ENCODE assay signal across 11 mouse cellular contexts in the genomic region with DNA sequence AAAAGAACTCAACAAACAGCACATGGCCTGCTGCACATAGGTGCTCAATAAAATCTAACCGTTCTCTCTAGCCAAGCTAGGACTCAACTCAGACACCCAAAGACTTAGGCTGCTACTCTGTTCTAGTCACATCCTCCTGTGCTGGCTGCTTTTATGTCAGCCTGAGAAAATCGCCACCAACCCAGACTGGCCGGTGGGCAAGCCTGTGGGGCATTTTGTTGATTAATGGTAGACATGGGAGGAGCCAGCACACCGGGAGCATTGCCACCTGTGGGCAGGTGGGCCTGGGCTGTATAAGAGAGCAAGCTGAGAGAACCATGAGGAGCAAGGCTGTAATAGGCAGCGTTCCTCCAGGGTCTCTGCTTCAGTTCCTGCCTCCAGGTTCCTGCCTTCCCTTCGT. TPM values are rescaled to one million over a fixed set of nuclear protein-coding genes. Genes with fewer than 3 reads are reported as not detected.
A peak's percentile ranks its signal among the peaks of the same experiment; 100 is the strongest.
DNase-seq lines count a peak whose midpoint lies in the region; ATAC-seq and TF ChIP-seq lines count a peak whose summit lies in the region.
"Had no signal": no experiment of that assay in that cellular context is flagged by ENCODE, and none has a peak within 500 bp of the region (broad histone marks: within the 10 kb centered on the region; RNA-seq: fewer than 3 reads in every experiment).

No protein-coding gene starts in this region.

- no peak for DNase-seq in heart, adult 2 months
- no peak for DNase-seq in heart, adult 18-20 months
- DNase-seq in lung, postnatal 14 days, result no peak
- no peak for DNase-seq in left cerebral cortex, adult 11 months (ENCODE audit: low spot score)
- DNase-seq in left cerebral cortex, adult 18-20 months (ENCODE audit: low spot score in 2 of 2), result no peak
- DNase-seq: embryo, embryonic 11 days; lung, adult 2 months had no signal

- WGBS in heart, adult 2 months, result 68% methylated on average over 6 of the region's 6 CpGs
- 68% methylated on average over 6 of the region's 6 CpGs for WGBS in lung, embryonic 16.5 days
- 68% methylated on average over 6 of the region's 6 CpGs for WGBS in intestine, embryonic 15.5 days
- 71% methylated on average over 6 of the region's 6 CpGs for WGBS in stomach, embryonic 14.5 days

- H3K79me2 ChIP-seq in heart, adult 2 months (replicated peaks; ENCODE audit: control insufficient read depth, insufficient read depth, low read length), result peaks cover 28% of the 10 kb centered on the region

- H3K4me1 ChIP-seq in heart, adult 2 months (ENCODE audit: control insufficient read depth, insufficient read depth, low read length), result peaks cover 61% of the 10 kb centered on the region
- H3K4me1 ChIP-seq in lung, embryonic 16.5 days (replicated peaks; ENCODE audit: control insufficient read depth, insufficient read depth, low read length), result peaks cover 96% of the 10 kb centered on the region
- peaks cover 79% of the 10 kb centered on the region for H3K4me1 ChIP-seq in intestine, embryonic 15.5 days (replicated peaks)
- peaks cover 84% of the 10 kb centered on the region for H3K4me1 ChIP-seq in stomach, embryonic 14.5 days (ENCODE audit: control insufficient read depth, insufficient read depth, low read length)

- TF ChIP-seq POLR2A in heart, adult 2 months (IDR thresholded peaks at IDR 0.05; ENCODE audit: insufficient read depth, low read depth, low read length), result no peak

- intact Hi-C loops in heart, adult 2 months (cut with DNase I), result loop anchor here (2.0 kb wide), 1 partner anchor 13 kb away; no protein-coding TSS in a partner anchor

- H3K9me3 ChIP-seq in lung, embryonic 16.5 days (ENCODE audit: control insufficient read depth, low read length), result no peaks in the 10 kb centered on the region
- no peaks in the 10 kb centered on the region for H3K9me3 ChIP-seq in intestine, embryonic 15.5 days
- no peaks in the 10 kb centered on the region for H3K9me3 ChIP-seq in stomach, embryonic 14.5 days (ENCODE audit: control insufficient read depth, low read depth, low read length)
- H3K9me3 ChIP-seq: forebrain, embryonic 15.5 days had no signal

- H3K9ac ChIP-seq in heart, adult 2 months (ENCODE audit: low read depth, low read length), result peak overlapping the region; percentile 5; the same call in 1 of the 2 replicates
- H3K9ac ChIP-seq in lung, embryonic 16.5 days (ENCODE audit: low read length), result no peak overlapping the region
- 0 out of 2 replicates have a peak overlapping the region, but pooled peaks have one; percentile 5 for H3K9ac ChIP-seq in intestine, embryonic 15.5 days
- no peak overlapping the region for H3K9ac ChIP-seq in stomach, embryonic 14.5 days (replicated peaks; ENCODE audit: low read depth, low read length)
- H3K9ac ChIP-seq: forebrain, embryonic 15.5 days had no signal

- no peak for ATAC-seq in lung, embryonic 16.5 days (ENCODE audit: low read depth)
- no peak for ATAC-seq in intestine, embryonic 15.5 days
- ATAC-seq in stomach, embryonic 14.5 days (ENCODE audit: insufficient number of reproducible peaks, insufficient read depth, low FRiP score, low read depth), result no peak
- ATAC-seq: forebrain, embryonic 15.5 days had no signal

- no peak for TF ChIP-seq EP300 in heart, adult 2 months (IDR thresholded peaks at IDR 0.05; ENCODE audit: insufficient read depth, low read depth, low read length)

- H3K36me3 ChIP-seq in heart, adult 2 months (ENCODE audit: control insufficient read depth, insufficient read depth, low read length), result peaks cover 45% of the 10 kb centered on the region
- no peaks in the 10 kb centered on the region for H3K36me3 ChIP-seq in lung, embryonic 16.5 days (ENCODE audit: control insufficient read depth, insufficient read depth, low read length)
- peaks cover 8% of the 10 kb centered on the region; the same call in 1 of the 2 replicates for H3K36me3 ChIP-seq in intestine, embryonic 15.5 days
- peaks cover 18% of the 10 kb centered on the region for H3K36me3 ChIP-seq in stomach, embryonic 14.5 days (ENCODE audit: control insufficient read depth, insufficient read depth, low read length)
- H3K36me3 ChIP-seq: forebrain, embryonic 15.5 days had no signal

- peak overlapping the region; percentile 46 for H3K27ac ChIP-seq in heart, adult 2 months
- peak overlapping the region; percentile 13 for H3K27ac ChIP-seq in lung, embryonic 16.5 days (ENCODE audit: low read length)
- peak overlapping the region; percentile 80 for H3K27ac ChIP-seq in intestine, embryonic 15.5 days
- H3K27ac ChIP-seq in stomach, embryonic 14.5 days (ENCODE audit: low read length), result peak overlapping the region; percentile 55
- H3K27ac ChIP-seq: forebrain, embryonic 15.5 days had no signal

- H3K4me2 ChIP-seq in lung, embryonic 16.5 days (ENCODE audit: low read depth, low read length), result no peak overlapping the region
- H3K4me2 ChIP-seq in intestine, embryonic 15.5 days (replicated peaks), result peak overlapping the region; percentile 39
- no peak overlapping the region for H3K4me2 ChIP-seq in stomach, embryonic 14.5 days (replicated peaks; ENCODE audit: low read depth, low read length)
- H3K4me2 ChIP-seq: forebrain, embryonic 15.5 days had no signal

- TF ChIP-seq CTCF in heart, adult 2 months (IDR thresholded peaks at IDR 0.05), result no peak

- no peak overlapping the region for H3K4me3 ChIP-seq in heart, adult 2 months
- no peak overlapping the region for H3K4me3 ChIP-seq in lung, embryonic 16.5 days (ENCODE audit: low read length)
- H3K4me3 ChIP-seq in intestine, embryonic 15.5 days (replicated peaks), result no peak overlapping the region
- H3K4me3 ChIP-seq in stomach, embryonic 14.5 days (ENCODE audit: low read depth, low read length), result no peak overlapping the region
- H3K4me3 ChIP-seq: forebrain, embryonic 15.5 days had no signal

- H3K27me3 ChIP-seq in heart, adult 2 months (ENCODE audit: control insufficient read depth, insufficient read depth, low read length), result no peaks in the 10 kb centered on the region
- H3K27me3 ChIP-seq in lung, embryonic 16.5 days (ENCODE audit: control insufficient read depth, insufficient read depth, low read depth, low read length), result no peaks in the 10 kb centered on the region
- no peaks in the 10 kb centered on the region for H3K27me3 ChIP-seq in intestine, embryonic 15.5 days (replicated peaks)
- no peaks in the 10 kb centered on the region for H3K27me3 ChIP-seq in stomach, embryonic 14.5 days (ENCODE audit: control insufficient read depth, insufficient read depth, low read length)
- H3K27me3 ChIP-seq: forebrain, embryonic 15.5 days had no signal

RNA-seq across cellular contexts. Expression of a gene that starts 8.2 kb away (rescaled TPM):
- total RNA-seq in heart, adult 2 months (2021), result 100 to 1,000 TPM in 1 of 2 experiments, 10 to 100 TPM in 1; 88.3 to 111 TPM
- polyA plus RNA-seq in heart, adult 2 months (2012; rRNA removed), result 30.4 and 46.8 TPM in 2 replicates
- total RNA-seq in heart, adult 18-20 months (2021), result 100 to 1,000 TPM; 117 to 119 TPM
- polyA plus RNA-seq in lung, embryonic 16.5 days (2015; fragmentation: Nextera tagmentation; extraction: Ambion mirVana), result 71.7 and 77.6 TPM in 2 replicates
- polyA plus RNA-seq in intestine, embryonic 15.5 days (2015; fragmentation: Nextera tagmentation; extraction: Ambion mirVana), result 51.6 and 52.9 TPM in 2 replicates
- 75.4 and 77.1 TPM in 2 replicates for polyA plus RNA-seq in stomach, embryonic 14.5 days (2014; fragmentation: Nextera tagmentation; extraction: Ambion mirVana)
- 10 to 100 TPM; 74.4 to 78.9 TPM for total RNA-seq in left cerebral cortex, adult 18-20 months (2021)

Comparison
In these comparisons a context has a peak if more than half of its experiments do, and no peak if none do; other contexts are left out.
1. H3K27ac ChIP-seq: peak in every context shown above with its lines; median percentile 80 in intestine, embryonic 15.5 days; 55 in stomach, embryonic 14.5 days; 46 in heart, adult 2 months; 13 in lung, embryonic 16.5 days.
2. H3K9ac ChIP-seq: peak in heart, adult 2 months (single experiment) and intestine, embryonic 15.5 days (single experiment); none in lung, embryonic 16.5 days (single experiment) and stomach, embryonic 14.5 days (single experiment).